Mouse (Mus musculus) midbrain, embryonic 16.5 days (tissue): ENCODE results near the gene Pilra. TPM values are rescaled to one million over a fixed set of nuclear protein-coding genes. Genes with fewer than 3 reads are reported as not detected.

Experiments
- ATAC-seq: fragments of 200-750 bp; cut with Nextera tagmentation; 2 replicates; pipeline ENCODE4 v1.8.0; 2017; ENCODE audit warnings: moderate TSS enrichment
- H3K27ac ChIP-seq: fragments of 300-500 bp; sonication (generic); 2 replicates; pipeline ENCODE4 v1.5.1; 2014; ENCODE audit warnings: mild to moderate bottlenecking, low read length, mixed read lengths
- H3K27me3 ChIP-seq: fragments of 300-500 bp; sonication (generic); 2 replicates; pipeline ENCODE4 v1.6.1; 2014; ENCODE audit warnings: low read depth, low read length, mixed read lengths; ENCODE audit not compliant: control insufficient read depth, insufficient read depth
- H3K36me3 ChIP-seq: fragments of 300-500 bp; sonication (generic); 2 replicates; pipeline ENCODE4 v1.6.1; 2014; ENCODE audit warnings: mild to moderate bottlenecking, low read length, moderate library complexity, mixed read lengths; ENCODE audit not compliant: control insufficient read depth, insufficient read depth
- H3K4me1 ChIP-seq: fragments of 300-500 bp; sonication (generic); 2 replicates; pipeline ENCODE4 v1.6.1; 2014; ENCODE audit warnings: mild to moderate bottlenecking, low read length, mixed read lengths; ENCODE audit not compliant: control insufficient read depth, insufficient read depth
- H3K4me2 ChIP-seq: fragments of 300-500 bp; sonication (generic); 2 replicates; pipeline ENCODE4 v1.6.1; 2014; ENCODE audit warnings: mild to moderate bottlenecking, low read length, mixed read lengths
- H3K4me3 ChIP-seq: fragments of 300-500 bp; sonication (generic); 2 replicates; pipeline ENCODE4 v1.5.1; 2014; ENCODE audit warnings: low read depth, mild to moderate bottlenecking, low read length, moderate library complexity, mixed read lengths
- H3K9ac ChIP-seq: fragments of 300-500 bp; sonication (generic); 2 replicates; pipeline ENCODE4 v1.6.1; 2014; ENCODE audit warnings: low read depth, low read length, mixed read lengths
- H3K9me3 ChIP-seq: fragments of 300-500 bp; sonication (generic); replicated peaks from 2 replicates; pipeline ENCODE4 v1.6.1; 2014; ENCODE audit warnings: mild to moderate bottlenecking, low read length, mixed read lengths; ENCODE audit not compliant: control insufficient read depth, poor library complexity, severe bottlenecking
- WGBS: fragments of 180-500 bp; shearing (Covaris S2); extraction: QIAGEN DNeasy Blood & Tissue Kit; methylation state at CpG from one replicate; pipeline ENCODE4 v1.1.7; 2014; 5-methylcytosine and 5-hydroxymethylcytosine counted together
- polyA plus RNA-seq: library from polyadenylated mRNA; unstranded; fragments of >200 nt; fragmentation: Nextera tagmentation; extraction: Ambion mirVana; gene quantifications from 2 replicates; pipeline ENCODE4 v1.2.1, GENCODE M21; 2015

Pilra gene
- polyA plus RNA-seq, 1 experiment from 2014 or later, result 0.48 TPM

DNA sequence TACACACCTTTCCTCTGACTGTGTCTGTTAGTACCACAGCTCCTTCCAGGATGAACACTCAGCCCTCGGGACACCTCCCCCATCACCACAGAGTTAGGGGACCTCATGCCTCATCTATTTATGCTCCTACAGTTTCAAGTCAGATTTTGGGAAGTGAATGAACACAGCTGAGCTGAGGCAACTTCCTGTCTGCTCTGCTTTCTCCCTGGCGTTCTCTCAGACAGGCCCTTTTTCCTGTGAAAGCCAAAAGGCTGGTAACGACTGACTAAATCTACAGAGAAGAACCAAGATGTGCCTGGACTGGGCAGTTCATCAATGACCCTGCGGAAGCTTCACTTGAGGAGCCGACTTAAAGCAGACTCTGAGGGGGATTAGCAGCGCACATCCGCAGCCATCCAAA is 5.8 kb downstream of the Pilra start:
- Histone ChIP-seq H3K4me3 (no peak overlapping the region), H3K27me3 (no peaks in the 10 kb centered on the region), H3K9ac (no peak overlapping the region), H3K4me1 (no peaks in the 10 kb centered on the region), H3K4me2 (no peak overlapping the region), H3K36me3 (no peaks in the 10 kb centered on the region), H3K9me3 (no peaks in the 10 kb centered on the region), H3K27ac (no peak overlapping the region)
- WGBS, result 83% methylated on average over 7 of the region's 7 CpGs
- ATAC-seq, result no peak

DNA sequence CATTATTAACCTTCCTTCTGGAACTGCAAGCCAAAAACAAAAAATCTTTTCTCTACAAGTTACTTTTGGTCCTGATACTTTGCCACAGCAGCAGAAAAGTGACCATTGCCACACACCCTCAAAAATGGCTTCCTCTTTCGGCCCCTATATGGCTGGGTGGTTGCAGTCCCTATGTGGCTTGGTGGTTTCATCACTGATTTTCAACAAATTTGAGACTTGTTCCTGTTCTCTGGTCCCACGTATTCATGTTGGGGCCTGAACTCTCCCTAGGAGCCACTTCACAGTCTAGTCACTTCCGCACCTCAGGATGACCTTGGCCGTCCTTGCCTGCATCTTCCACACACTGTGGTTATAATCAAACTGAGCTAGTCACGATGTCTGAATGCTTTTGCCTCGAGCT is 7.4 kb downstream of the Pilra start:
- 89% methylated on average over 6 of the region's 6 CpGs for WGBS

GRCm38 (mm10) chr5:137826421-137826820 is 9.7 kb downstream of the Pilra start:
- no peak overlapping the region for H3K9ac ChIP-seq
- H3K4me2 ChIP-seq, result no peak overlapping the region
- no peak overlapping the region for H3K27ac ChIP-seq
- WGBS, result 71% methylated on average over 7 of the region's 7 CpGs
- H3K27me3 ChIP-seq, result no peaks in the 10 kb centered on the region
- ATAC-seq, result no peak
- H3K4me1 ChIP-seq, result no peaks in the 10 kb centered on the region
- H3K36me3 ChIP-seq, result no peaks in the 10 kb centered on the region
- no peaks in the 10 kb centered on the region for H3K9me3 ChIP-seq
- no peak overlapping the region for H3K4me3 ChIP-seq

More for the DNA sequence above, 7.4 kb downstream of the Pilra start:
- no peak for ATAC-seq
- Histone ChIP-seq H3K27me3 (no peaks in the 10 kb centered on the region), H3K9ac (no peak overlapping the region), H3K4me1 (no peaks in the 10 kb centered on the region), H3K27ac (no peak overlapping the region), H3K4me2 (no peak overlapping the region), H3K4me3 (no peak overlapping the region), H3K36me3 (no peaks in the 10 kb centered on the region), H3K9me3 (no peaks in the 10 kb centered on the region)

GRCm38 (mm10) chr5:137825971-137826370 is 10.1 kb downstream of the Pilra start:
- H3K4me3 ChIP-seq, result no peak overlapping the region
- H3K27me3 ChIP-seq, result no peaks in the 10 kb centered on the region
- H3K4me1 ChIP-seq, result no peaks in the 10 kb centered on the region
- no peak overlapping the region for H3K4me2 ChIP-seq
- WGBS, result 84% methylated on average over 2 of the region's 2 CpGs
- H3K9ac ChIP-seq, result no peak overlapping the region
- no peaks in the 10 kb centered on the region for H3K36me3 ChIP-seq
- ATAC-seq, result no peak
- H3K9me3 ChIP-seq, result no peaks in the 10 kb centered on the region
- no peak overlapping the region for H3K27ac ChIP-seq

- no peaks in the 10 kb centered on the region for H3K9me3 ChIP-seq
- no peaks in the 10 kb centered on the region for H3K4me1 ChIP-seq
- H3K27ac ChIP-seq, result no peak overlapping the region
- H3K27me3 ChIP-seq, result no peaks in the 10 kb centered on the region
- 93% methylated on average over 3 of the region's 3 CpGs for WGBS
- no peak overlapping the region for H3K9ac ChIP-seq
- ATAC-seq, result no peak
- no peak overlapping the region for H3K4me3 ChIP-seq
- no peaks in the 10 kb centered on the region for H3K36me3 ChIP-seq
- H3K4me2 ChIP-seq, result no peak overlapping the region
Observed at GRCm38 (mm10) chr5:137825030-137825429, 11.1 kb downstream of the Pilra start.

DNA sequence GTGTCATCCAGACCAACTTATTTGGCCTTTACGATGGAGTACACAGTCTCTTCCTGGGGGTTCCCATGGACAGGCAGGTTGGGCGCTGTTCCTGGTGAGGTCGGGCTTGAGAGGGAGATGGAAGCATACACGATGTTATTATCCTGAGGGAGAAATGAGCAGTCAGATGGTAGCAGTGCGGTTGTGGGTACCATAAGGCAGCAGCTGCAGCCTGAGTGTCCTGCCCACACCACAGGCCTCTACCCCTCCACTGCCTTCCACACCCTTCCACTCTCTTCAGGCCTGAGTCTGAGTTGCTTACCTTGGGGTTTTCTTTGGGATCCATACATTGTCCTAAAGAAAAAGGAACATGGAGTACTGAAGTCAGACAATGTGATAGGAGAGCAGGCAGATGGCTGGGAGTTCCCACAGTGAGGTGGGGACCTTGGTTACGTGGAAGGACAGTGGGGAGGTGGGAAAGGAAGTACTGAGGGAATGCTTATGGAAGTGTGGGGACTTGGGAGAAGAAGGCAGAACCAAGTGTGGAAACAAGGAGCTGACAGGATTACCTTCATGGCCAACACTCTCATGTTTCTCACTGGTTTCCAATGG is 12.5 kb downstream of the Pilra start:
- H3K27me3 ChIP-seq, result no peaks in the 10 kb centered on the region
- no peak for ATAC-seq
- no peak overlapping the region for H3K4me2 ChIP-seq
- no peak overlapping the region for H3K9ac ChIP-seq
- no peaks in the 10 kb centered on the region for H3K36me3 ChIP-seq
- no peak overlapping the region for H3K4me3 ChIP-seq
- 93% methylated on average over 6 of the region's 6 CpGs for WGBS
- H3K9me3 ChIP-seq, result no peaks in the 10 kb centered on the region
- no peaks in the 10 kb centered on the region for H3K4me1 ChIP-seq
- H3K27ac ChIP-seq, result no peak overlapping the region

- H3K27ac ChIP-seq, result no peak overlapping the region
- H3K4me3 ChIP-seq, result no peak overlapping the region
- H3K27me3 ChIP-seq, result no peaks in the 10 kb centered on the region
- H3K9me3 ChIP-seq, result no peaks in the 10 kb centered on the region
- WGBS, result 94% methylated on average over 1 of the region's 1 CpGs
- H3K4me2 ChIP-seq, result no peak overlapping the region
- H3K36me3 ChIP-seq, result no peaks in the 10 kb centered on the region
- ATAC-seq, result no peak
- no peak overlapping the region for H3K9ac ChIP-seq
- no peaks in the 10 kb centered on the region for H3K4me1 ChIP-seq
Observed at GRCm38 (mm10) chr5:137822602-137823001, 13.5 kb downstream of the Pilra start.

DNA sequence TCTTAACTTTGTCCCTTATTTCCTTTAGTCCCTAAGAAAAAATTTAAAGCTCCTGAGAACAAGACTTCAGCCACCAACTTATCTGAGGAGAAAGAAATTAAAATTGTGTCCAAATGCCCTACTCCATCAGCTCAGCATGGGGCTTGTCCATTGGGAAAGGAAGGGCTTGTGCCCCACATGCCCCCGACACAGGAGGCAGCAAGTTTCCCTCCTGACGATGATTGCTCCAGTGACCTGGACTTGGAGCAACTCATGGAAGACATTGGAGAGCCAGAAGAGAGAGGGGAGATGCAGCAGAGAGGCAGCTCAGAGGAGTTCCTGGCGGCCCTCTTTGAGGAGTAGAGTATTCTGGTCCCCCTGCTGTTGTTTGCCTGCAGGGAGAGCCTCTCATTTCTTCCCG is 14.0 kb downstream of the Pilra start:
- H3K27me3 ChIP-seq, result no peaks in the 10 kb centered on the region
- H3K4me1 ChIP-seq, result no peaks in the 10 kb centered on the region
- H3K4me2 ChIP-seq, result no peak overlapping the region
- H3K9me3 ChIP-seq, result no peaks in the 10 kb centered on the region
- H3K4me3 ChIP-seq, result no peak overlapping the region
- WGBS, result 65% methylated on average over 4 of the region's 4 CpGs
- H3K36me3 ChIP-seq, result no peaks in the 10 kb centered on the region
- no peak for ATAC-seq
- H3K9ac ChIP-seq, result no peak overlapping the region
- H3K27ac ChIP-seq, result no peak overlapping the region

DNA sequence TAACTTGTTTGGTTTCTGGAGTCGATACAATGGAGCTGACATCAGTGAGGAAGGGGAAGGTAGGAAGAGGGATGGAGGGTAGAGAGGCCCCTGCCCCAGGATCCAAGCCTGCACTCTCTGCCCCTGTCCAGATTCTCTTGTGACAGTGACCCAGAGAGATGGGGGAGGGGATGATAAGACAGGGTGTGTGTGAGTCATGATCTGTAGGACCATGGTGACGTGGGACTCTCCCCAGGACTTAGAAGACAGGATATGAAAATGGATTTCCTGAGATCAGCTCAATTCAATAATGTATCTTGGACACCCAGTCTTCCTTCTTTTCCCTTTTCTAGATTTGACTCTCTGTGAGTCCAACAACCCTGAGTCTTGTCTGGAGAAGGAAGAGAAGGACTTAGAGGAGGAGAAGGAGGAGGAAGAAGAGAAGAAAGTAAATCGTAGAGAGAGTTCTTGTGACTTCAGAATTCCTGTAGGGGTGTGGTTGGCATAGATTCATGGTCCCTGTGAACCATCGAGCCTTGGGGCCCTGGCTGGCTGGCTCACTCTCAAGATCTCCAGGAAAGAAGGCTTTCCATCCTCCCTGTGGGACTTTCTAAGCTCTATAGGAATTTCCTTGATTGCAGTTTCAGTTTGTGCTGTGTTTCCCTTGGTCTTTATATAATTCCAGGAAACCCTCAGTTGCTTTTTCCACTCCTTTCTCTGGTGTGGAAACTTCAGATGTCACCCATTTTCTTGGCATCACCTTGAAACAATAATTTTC is 18.4 kb downstream of the Pilra start:
- no peaks in the 10 kb centered on the region for H3K27me3 ChIP-seq
- H3K4me2 ChIP-seq, result no peak overlapping the region
- H3K4me3 ChIP-seq, result no peak overlapping the region
- H3K4me1 ChIP-seq, result no peaks in the 10 kb centered on the region
- no peak for ATAC-seq
- 78% methylated on average over 4 of the region's 4 CpGs for WGBS
- no peaks in the 10 kb centered on the region for H3K9me3 ChIP-seq
- H3K36me3 ChIP-seq, result no peaks in the 10 kb centered on the region
- no peak overlapping the region for H3K9ac ChIP-seq
- no peak overlapping the region for H3K27ac ChIP-seq
